Mouse (Mus musculus) thymus, adult 2 months (tissue): ENCODE results near the gene Cfap100. TPM values are rescaled to one million over a fixed set of nuclear protein-coding genes. Genes with fewer than 3 reads are reported as not detected.

Source experiments
- DNase-seq: peaks from one replicate; pipeline ENCODE4 v3.0.0; 2021
- H3K27ac ChIP-seq: fragments of 200-500 bp; 2 replicates; pipeline ENCODE4 v1.5.1; 2012; ENCODE audit warnings: low read length, control low read depth; ENCODE audit not compliant: control insufficient read depth, insufficient read depth
- H3K27me3 ChIP-seq: fragments of 200-500 bp; 2 replicates; pipeline ENCODE4 v1.6.1; 2012; ENCODE audit warnings: mild to moderate bottlenecking, low read length, moderate library complexity, mixed read lengths; ENCODE audit not compliant: control insufficient read depth, insufficient read depth
- H3K36me3 ChIP-seq: fragments of 200-500 bp; 2 replicates; pipeline ENCODE4 v1.6.1; 2012; ENCODE audit warnings: mild to moderate bottlenecking, low read length, moderate library complexity; ENCODE audit not compliant: control insufficient read depth, insufficient read depth
- H3K4me1 ChIP-seq: fragments of 200-500 bp; replicated peaks from 2 replicates; pipeline ENCODE4 v1.6.1; 2012; ENCODE audit warnings: low read length; ENCODE audit not compliant: control insufficient read depth, insufficient read depth
- H3K4me3 ChIP-seq: fragments of 200-500 bp; 2 replicates; pipeline ENCODE4 v1.5.1; 2012; ENCODE audit warnings: mild to moderate bottlenecking, low read length, control low read depth, moderate library complexity; ENCODE audit not compliant: control insufficient read depth, insufficient read depth
- CTCF ChIP-seq: fragments of 200-500 bp; IDR thresholded peaks from 2 replicates; pipeline ENCODE4 v1.5.1; 2012; ENCODE audit warnings: mild to moderate bottlenecking, control low read depth, low read length, moderate library complexity, borderline replicate concordance; ENCODE audit not compliant: control insufficient read depth, poor library complexity, insufficient read depth; ENCODE audit errors: extremely low read depth
- POLR2A ChIP-seq: fragments of 200-500 bp; IDR thresholded peaks from 2 replicates; pipeline ENCODE4 v1.6.1; 2012; ENCODE audit warnings: mild to moderate bottlenecking, low read length, control low read depth, moderate library complexity; ENCODE audit not compliant: control insufficient read depth, poor library complexity, insufficient read depth; ENCODE audit errors: extremely low read depth
- WGBS: fragments of 180-500 bp; shearing (Covaris S2); methylation state at CpG from one replicate; pipeline ENCODE4 v1.1.7; 2018; 5-methylcytosine and 5-hydroxymethylcytosine counted together
- polyA plus RNA-seq: library from polyadenylated mRNA; depleted of rRNA; stranded (reverse); fragments of >200 nt; gene quantifications from 2 replicates; pipeline ENCODE4 v1.2.3, GENCODE M21; 2012

The Cfap100 gene
- polyA plus RNA-seq, 1 experiment = 0.05 TPM

- TF ChIP-seq POLR2A = no peak
- no peak for DNase-seq
- H3K4me1 ChIP-seq = 0 out of 2 replicates have a peak, but pooled peaks cover 6% of the 10 kb centered on the region
- no peaks in the 10 kb centered on the region for H3K36me3 ChIP-seq
- H3K27me3 ChIP-seq = no peaks in the 10 kb centered on the region; the same call in 1 of the 2 replicates
- no peak overlapping the region for H3K4me3 ChIP-seq
- no peak overlapping the region for H3K27ac ChIP-seq
- WGBS = 49% methylated on average over 12 of the region's 12 CpGs
These were observed 33.2 kb upstream of the Cfap100 start for GRCm38 (mm10) chr6:90461771-90462170.

- WGBS = 59% methylated on average over 2 of the region's 2 CpGs
- Histone ChIP-seq H3K27ac (no peak overlapping the region), H3K4me1 (0 out of 2 replicates have a peak, but pooled peaks cover 6% of the 10 kb centered on the region), H3K36me3 (no peaks in the 10 kb centered on the region), H3K4me3 (no peak overlapping the region), H3K27me3 (no peaks in the 10 kb centered on the region; the same call in 1 of the 2 replicates)
- no peak for DNase-seq
- TF ChIP-seq POLR2A (no peak), CTCF (no peak)
These were observed 32.6 kb upstream of the Cfap100 start for GRCm38 (mm10) chr6:90461181-90461580.

- H3K4me3 ChIP-seq = no peak overlapping the region
- TF ChIP-seq POLR2A (no peak), CTCF (no peak)
- no peaks in the 10 kb centered on the region for H3K36me3 ChIP-seq
- DNase-seq = no peak
- no peaks in the 10 kb centered on the region for H3K27me3 ChIP-seq
- 0 out of 2 replicates have a peak, but pooled peaks cover 2% of the 10 kb centered on the region for H3K4me1 ChIP-seq
- 98% methylated on average over 2 of the region's 2 CpGs for WGBS
- H3K27ac ChIP-seq = no peak overlapping the region
These were observed 28.8 kb upstream of the Cfap100 start for GRCm38 (mm10) chr6:90457421-90457820.

GRCm38 (mm10) chr6:90453751-90454150 is 25.2 kb upstream of the Cfap100 start:
- H3K36me3 ChIP-seq = no peaks in the 10 kb centered on the region
- H3K27ac ChIP-seq = no peak overlapping the region
- no peaks in the 10 kb centered on the region for H3K27me3 ChIP-seq
- no peaks in the 10 kb centered on the region for H3K4me1 ChIP-seq
- 84% methylated on average over 5 of the region's 5 CpGs for WGBS
- DNase-seq = no peak
- H3K4me3 ChIP-seq = no peak overlapping the region
- TF ChIP-seq POLR2A = no peak
- TF ChIP-seq CTCF = no peak

- no peak overlapping the region for H3K4me3 ChIP-seq
- no peak overlapping the region for H3K27ac ChIP-seq
- TF ChIP-seq CTCF (no peak), POLR2A (no peak)
- H3K36me3 ChIP-seq = no peaks in the 10 kb centered on the region
- no peaks in the 10 kb centered on the region for H3K27me3 ChIP-seq
- H3K4me1 ChIP-seq = no peaks in the 10 kb centered on the region
- no peak for DNase-seq
These were observed 24.0 kb upstream of the Cfap100 start for GRCm38 (mm10) chr6:90452603-90453002.

- H3K27me3 ChIP-seq = no peaks in the 10 kb centered on the region
- H3K27ac ChIP-seq = no peak overlapping the region
- no peak for TF ChIP-seq POLR2A
- 92% methylated on average over 5 of the region's 5 CpGs for WGBS
- no peak for DNase-seq
- no peak overlapping the region for H3K4me3 ChIP-seq
- no peaks in the 10 kb centered on the region for H3K36me3 ChIP-seq
- no peaks in the 10 kb centered on the region for H3K4me1 ChIP-seq
These were observed 22.9 kb upstream of the Cfap100 start for GRCm38 (mm10) chr6:90451512-90451911.

GRCm38 (mm10) chr6:90450697-90451096 is 22.1 kb upstream of the Cfap100 start:
- 74% methylated on average over 5 of the region's 5 CpGs for WGBS
- no peaks in the 10 kb centered on the region for H3K4me1 ChIP-seq
- TF ChIP-seq CTCF (no peak), POLR2A (no peak)
- no peaks in the 10 kb centered on the region for H3K27me3 ChIP-seq
- H3K27ac ChIP-seq = no peak overlapping the region
- DNase-seq = no peak
- no peak overlapping the region for H3K4me3 ChIP-seq
- no peaks in the 10 kb centered on the region for H3K36me3 ChIP-seq
